7 mouse cellular contexts compared by ENCODE assay signal in the genomic region with DNA sequence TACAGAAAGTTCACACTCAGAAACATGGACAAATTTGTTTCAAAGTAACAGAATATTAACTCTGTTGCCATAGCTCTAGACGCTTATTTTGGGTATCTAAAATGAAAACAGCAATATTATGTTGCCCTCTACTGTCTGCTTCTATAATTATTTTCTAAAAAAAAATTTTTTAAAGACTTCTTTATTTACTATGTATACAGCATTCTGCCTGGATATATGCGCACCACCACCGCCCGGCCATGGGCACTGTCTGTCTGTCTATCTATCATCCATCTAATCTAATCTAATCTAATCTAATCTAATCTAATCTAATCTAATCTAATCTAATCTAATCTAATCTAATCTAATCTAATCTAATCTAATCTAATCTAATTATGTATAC. TPM values are rescaled to one million over a fixed set of nuclear protein-coding genes. Genes with fewer than 3 reads are reported as not detected.
A peak's percentile ranks its signal among the peaks of the same experiment; 100 is the strongest.
DNase-seq lines count a peak whose midpoint lies in the region; ATAC-seq and TF ChIP-seq lines count a peak whose summit lies in the region.

No protein-coding gene starts in this region.

- 38% methylated on average over 4 of the region's 4 CpGs for WGBS in lung, embryonic 14.5 days
- WGBS in forebrain, embryonic 11.5 days: 72% methylated on average over 4 of the region's 4 CpGs
- 54% methylated on average over 4 of the region's 4 CpGs for WGBS in limb, embryonic 13.5 days
- 37% methylated on average over 4 of the region's 4 CpGs for WGBS in stomach, embryonic 14.5 days

- peak overlapping the region; percentile 62 for H3K4me3 ChIP-seq in lung, embryonic 14.5 days (ENCODE audit: low read depth, low read length)
- H3K4me3 ChIP-seq in forebrain, embryonic 11.5 days (ENCODE audit: low read depth, low read length): peak overlapping the region; percentile 64
- H3K4me3 ChIP-seq in limb, embryonic 13.5 days: peak overlapping the region; percentile 64
- H3K4me3 ChIP-seq in stomach, embryonic 14.5 days (ENCODE audit: low read depth, low read length): peak overlapping the region; percentile 49

- TF ChIP-seq CTCF in lung, embryonic 14.5 days (IDR thresholded peaks at IDR 0.05; ENCODE audit: low read depth): peak; percentile 1; the same call in 1 of the 2 replicates

- H3K9ac ChIP-seq in lung, embryonic 14.5 days: peak overlapping the region; percentile 90
- peak overlapping the region; percentile 92 for H3K9ac ChIP-seq in forebrain, embryonic 11.5 days (ENCODE audit: low read length)
- no peak overlapping the region for H3K9ac ChIP-seq in limb, embryonic 13.5 days
- H3K9ac ChIP-seq in stomach, embryonic 14.5 days (replicated peaks; ENCODE audit: low read depth, low read length): peak overlapping the region; percentile 87

- H3K27ac ChIP-seq in lung, embryonic 14.5 days (ENCODE audit: low read depth): peak overlapping the region; percentile 99
- H3K27ac ChIP-seq in forebrain, embryonic 11.5 days (ENCODE audit: low read depth, low read length): peak overlapping the region; percentile 96; the same call in 1 of the 2 replicates
- H3K27ac ChIP-seq in limb, embryonic 13.5 days: no peak overlapping the region
- H3K27ac ChIP-seq in stomach, embryonic 14.5 days (ENCODE audit: low read length): peak overlapping the region; percentile 96

- DNase-seq in lung, embryonic 14.5 days: peak; percentile 59
- DNase-seq in lung, postnatal 4 days: no peak
- no peak for DNase-seq in forebrain, embryonic 11.5 days (ENCODE audit: low spot score)
- DNase-seq in left cerebral cortex, postnatal 36 days (ENCODE audit: low spot score in 2 of 2): no peak
- no peak for DNase-seq in retina, postnatal 1 day

- H3K9me3 ChIP-seq in lung, embryonic 14.5 days (ENCODE audit: low read depth, low read length): no peaks in the 10 kb centered on the region
- no peaks in the 10 kb centered on the region for H3K9me3 ChIP-seq in forebrain, embryonic 11.5 days (ENCODE audit: control insufficient read depth, low read length)
- no peaks in the 10 kb centered on the region for H3K9me3 ChIP-seq in limb, embryonic 13.5 days
- H3K9me3 ChIP-seq in stomach, embryonic 14.5 days (ENCODE audit: control insufficient read depth, low read depth, low read length): no peaks in the 10 kb centered on the region

- no peaks in the 10 kb centered on the region for H3K36me3 ChIP-seq in lung, embryonic 14.5 days (ENCODE audit: insufficient read depth)
- H3K36me3 ChIP-seq in forebrain, embryonic 11.5 days (ENCODE audit: control insufficient read depth, insufficient read depth, low read length): no peaks in the 10 kb centered on the region
- H3K36me3 ChIP-seq in limb, embryonic 13.5 days: peaks cover 25% of the 10 kb centered on the region
- no peaks in the 10 kb centered on the region for H3K36me3 ChIP-seq in stomach, embryonic 14.5 days (ENCODE audit: control insufficient read depth, insufficient read depth, low read length)

- intact Hi-C loops in left cerebral cortex, postnatal 36 days (cut with DNase I): no loop called here

- H3K4me1 ChIP-seq in lung, embryonic 14.5 days (ENCODE audit: insufficient read depth): no peaks in the 10 kb centered on the region
- H3K4me1 ChIP-seq in forebrain, embryonic 11.5 days (replicated peaks; ENCODE audit: control insufficient read depth, insufficient read depth, low read length): no peaks in the 10 kb centered on the region
- peaks cover 15% of the 10 kb centered on the region for H3K4me1 ChIP-seq in limb, embryonic 13.5 days
- H3K4me1 ChIP-seq in stomach, embryonic 14.5 days (ENCODE audit: control insufficient read depth, insufficient read depth, low read length): 0 out of 2 replicates have a peak, but pooled peaks cover 4% of the 10 kb centered on the region

- H3K27me3 ChIP-seq in lung, embryonic 14.5 days (ENCODE audit: insufficient read depth, low read length): no peaks in the 10 kb centered on the region
- H3K27me3 ChIP-seq in forebrain, embryonic 11.5 days (ENCODE audit: control insufficient read depth, insufficient read depth, low read length): no peaks in the 10 kb centered on the region
- H3K27me3 ChIP-seq in limb, embryonic 13.5 days: no peaks in the 10 kb centered on the region
- H3K27me3 ChIP-seq in stomach, embryonic 14.5 days (ENCODE audit: control insufficient read depth, insufficient read depth, low read length): no peaks in the 10 kb centered on the region

- H3K4me2 ChIP-seq in lung, embryonic 14.5 days: peak overlapping the region; percentile 71
- H3K4me2 ChIP-seq in forebrain, embryonic 11.5 days (ENCODE audit: low read depth, low read length, severe bottlenecking): no peak overlapping the region; the same call in 1 of the 2 replicates
- H3K4me2 ChIP-seq in limb, embryonic 13.5 days (replicated peaks): peak overlapping the region; percentile 74
- H3K4me2 ChIP-seq in stomach, embryonic 14.5 days (replicated peaks; ENCODE audit: low read depth, low read length): peak overlapping the region; percentile 50; the same call in 1 of the 2 replicates

- peak; percentile 59 for ATAC-seq in lung, embryonic 14.5 days (ENCODE audit: insufficient read depth)
- peak; percentile 60 for ATAC-seq in forebrain, embryonic 11.5 days (replicated peaks; ENCODE audit: low FRiP score)
- peak; percentile 62 for ATAC-seq in limb, embryonic 13.5 days (ENCODE audit: low FRiP score, low read depth)
- peak; percentile 35; the same call in 1 of the 2 replicates for ATAC-seq in stomach, embryonic 14.5 days (ENCODE audit: insufficient number of reproducible peaks, insufficient read depth, low FRiP score, low read depth)

RNA-seq across cellular contexts. Expression of a gene that starts 0.3 kb away (rescaled TPM):
- polyA plus RNA-seq in lung, embryonic 14.5 days (2014; fragmentation: Nextera tagmentation; extraction: Ambion mirVana): 22.3 and 22.6 TPM in 2 replicates
- polyA plus RNA-seq in forebrain, embryonic 11.5 days (2014; fragmentation: Nextera tagmentation; extraction: Ambion mirVana): 20.5 and 21.1 TPM in 2 replicates
- polyA plus RNA-seq in limb, embryonic 13.5 days (2015; fragmentation: Nextera tagmentation; extraction: Ambion mirVana): 15.7 and 17.9 TPM in 2 replicates
- 22.9 and 24.0 TPM in 2 replicates for polyA plus RNA-seq in stomach, embryonic 14.5 days (2014; fragmentation: Nextera tagmentation; extraction: Ambion mirVana)
- total RNA-seq in left cerebral cortex, postnatal 36 days (2021): 1 to 10 TPM; 4.7 to 5.0 TPM

RNA-seq across cellular contexts. Expression of a gene that starts 55.8 kb away (rescaled TPM):
- 20.4 and 21.8 TPM in 2 replicates for polyA plus RNA-seq in lung, embryonic 14.5 days (2014; fragmentation: Nextera tagmentation; extraction: Ambion mirVana)
- polyA plus RNA-seq in forebrain, embryonic 11.5 days (2014; fragmentation: Nextera tagmentation; extraction: Ambion mirVana): 26.3 and 28.0 TPM in 2 replicates
- 28.6 and 29.9 TPM in 2 replicates for polyA plus RNA-seq in limb, embryonic 13.5 days (2015; fragmentation: Nextera tagmentation; extraction: Ambion mirVana)
- 17.6 and 21.3 TPM in 2 replicates for polyA plus RNA-seq in stomach, embryonic 14.5 days (2014; fragmentation: Nextera tagmentation; extraction: Ambion mirVana)
- total RNA-seq in left cerebral cortex, postnatal 36 days (2021): 10 to 100 TPM; 38.8 to 47.1 TPM
